7 mouse cellular contexts compared by ENCODE assay signal in the genomic region with DNA sequence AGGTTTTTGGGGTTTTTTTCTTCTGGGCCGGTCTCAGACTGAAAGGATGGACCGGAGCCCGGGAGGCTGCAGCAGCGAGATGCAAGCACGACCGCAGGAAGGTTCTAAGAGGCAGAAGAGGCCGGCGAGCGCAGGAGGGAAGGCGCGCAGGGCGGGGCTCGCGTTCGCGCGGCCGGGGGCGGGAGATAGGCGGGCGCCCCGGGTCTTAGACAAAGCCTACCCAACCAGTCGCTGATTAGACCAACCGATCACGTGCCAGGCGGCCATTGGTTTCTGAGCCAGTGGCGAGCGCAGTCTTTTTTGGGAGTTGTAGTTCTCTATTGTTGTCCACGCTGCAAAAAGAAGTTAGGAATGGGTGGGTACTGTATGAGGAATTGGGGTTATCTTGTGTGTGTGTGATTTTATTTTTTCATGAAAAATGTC. TPM values are rescaled to one million over a fixed set of nuclear protein-coding genes. Genes with fewer than 3 reads are reported as not detected.
DNase-seq lines count a peak whose midpoint lies in the region; ATAC-seq and TF ChIP-seq lines count a peak whose summit lies in the region.

A gene (minus strand): TSS at position 185 of the 423 bp plus-strand sequence.

- no peaks in the 10 kb centered on the region for H3K27me3 ChIP-seq in intestine, postnatal 0 days (replicated peaks; ENCODE audit: control insufficient read depth, insufficient read depth, low read length)
- no peaks in the 10 kb centered on the region for H3K27me3 ChIP-seq in midbrain, embryonic 12.5 days
- H3K27me3 ChIP-seq in small intestine, adult 2 months (ENCODE audit: control insufficient read depth, insufficient read depth, low read length), result no peaks in the 10 kb centered on the region

- H3K4me3 ChIP-seq in intestine, postnatal 0 days (ENCODE audit: low read depth, low read length), result peak within 1 kb of the TSS; percentile 67
- H3K4me3 ChIP-seq in midbrain, embryonic 12.5 days, result peak within 1 kb of the TSS; percentile 89
- peak within 1 kb of the TSS; percentile 93 for H3K4me3 ChIP-seq in small intestine, adult 2 months (ENCODE audit: low read depth, low read length)

- no peak for TF ChIP-seq CTCF in intestine, postnatal 0 days (IDR thresholded peaks at IDR 0.05; ENCODE audit: low read depth)
- TF ChIP-seq CTCF in small intestine, adult 2 months (IDR thresholded peaks at IDR 0.05; ENCODE audit: extremely low read depth, insufficient read length, insufficient replicate concordance, low read depth, low read length), result no peak

- H3K4me1 ChIP-seq in intestine, postnatal 0 days (replicated peaks; ENCODE audit: control insufficient read depth, insufficient read depth, low read length), result no peaks in the 10 kb centered on the region
- peaks cover 48% of the 10 kb centered on the region for H3K4me1 ChIP-seq in midbrain, embryonic 12.5 days
- H3K4me1 ChIP-seq in small intestine, adult 2 months (ENCODE audit: control insufficient read depth, insufficient read depth, insufficient read length, low read length), result peaks cover 10% of the 10 kb centered on the region

- no peaks in the 10 kb centered on the region for H3K9me3 ChIP-seq in intestine, postnatal 0 days (ENCODE audit: control insufficient read depth)
- no peaks in the 10 kb centered on the region for H3K9me3 ChIP-seq in midbrain, embryonic 12.5 days

- H3K36me3 ChIP-seq in intestine, postnatal 0 days (ENCODE audit: control insufficient read depth, insufficient read depth), result peaks cover 24% of the 10 kb centered on the region
- H3K36me3 ChIP-seq in midbrain, embryonic 12.5 days, result peaks cover 37% of the 10 kb centered on the region
- peaks cover 25% of the 10 kb centered on the region for H3K36me3 ChIP-seq in small intestine, adult 2 months (ENCODE audit: control insufficient read depth, insufficient read depth, low read length)

- intact Hi-C loops in left cerebral cortex, postnatal 4 days (cut with DNase I), result no loop called here

- H3K9ac ChIP-seq in intestine, postnatal 0 days (ENCODE audit: low read depth, low read length), result peak within 1 kb of the TSS; percentile 68
- H3K9ac ChIP-seq in midbrain, embryonic 12.5 days (replicated peaks), result peak within 1 kb of the TSS; percentile 99

- peak; percentile 97 for TF ChIP-seq POLR2A in small intestine, adult 2 months (IDR thresholded peaks at IDR 0.05; ENCODE audit: low read depth, low read length)

- DNase-seq in adrenal gland, adult 2 months, result peak; percentile 97
- DNase-seq in embryo, embryonic 11.5 days (ENCODE audit: low read depth, low spot score), result peak; percentile 92
- peak; percentile 94 to 96 for DNase-seq in gastrocnemius, postnatal 4 days (ENCODE audit: low spot score in 2 of 2)
- DNase-seq in left cerebral cortex, postnatal 4 days, result peak; percentile 98

- peak within 1 kb of the TSS; percentile 80 for H3K4me2 ChIP-seq in intestine, postnatal 0 days (replicated peaks; ENCODE audit: low read depth)
- peak within 1 kb of the TSS; percentile 89 for H3K4me2 ChIP-seq in midbrain, embryonic 12.5 days (replicated peaks)

- ATAC-seq in intestine, postnatal 0 days, result peak; percentile 63
- peak; percentile 79 for ATAC-seq in midbrain, embryonic 12.5 days (ENCODE audit: low FRiP score, low read depth)

- WGBS in intestine, postnatal 0 days, result under 1% methylated on average over 29 of the region's 29 CpGs
- WGBS in midbrain, embryonic 12.5 days, result 1% methylated on average over 29 of the region's 29 CpGs
- WGBS in small intestine, adult 2 months, result 2% methylated on average over 29 of the region's 29 CpGs

- peak within 1 kb of the TSS; percentile 76 for H3K27ac ChIP-seq in intestine, postnatal 0 days (ENCODE audit: low read depth, low read length)
- peak within 1 kb of the TSS; percentile 99 for H3K27ac ChIP-seq in midbrain, embryonic 12.5 days (replicated peaks)
- peak within 1 kb of the TSS; percentile 92 for H3K27ac ChIP-seq in small intestine, adult 2 months (ENCODE audit: insufficient read depth, low read depth, low read length)

RNA-seq across cellular contexts. Expression of the gene that starts here (rescaled TPM):
- total RNA-seq in adrenal gland, adult 2 months (2021), result 100 to 1,000 TPM; 152 to 198 TPM
- polyA plus RNA-seq in adrenal gland, adult 2 months (2012; rRNA removed), result 137 and 156 TPM in 2 replicates
- total RNA-seq in gastrocnemius, postnatal 4 days (2021), result 100 to 1,000 TPM; 408 to 451 TPM
- polyA plus RNA-seq in intestine, postnatal 0 days (2015; fragmentation: Nextera tagmentation; extraction: Ambion mirVana), result 233 and 240 TPM in 2 replicates
- total RNA-seq in left cerebral cortex, postnatal 4 days (2021), result 1,000 to 10,000 TPM; 2,525 to 2,580 TPM
- polyA plus RNA-seq in midbrain, embryonic 12.5 days (2016; fragmentation: Nextera tagmentation; extraction: Ambion mirVana), result 1,535 and 1,561 TPM in 2 replicates
- polyA plus RNA-seq in small intestine, adult 2 months (2012; rRNA removed), result 82.8 and 157 TPM in 2 replicates

Comparison
In these comparisons a context has a peak if more than half of its experiments do, and no peak if none do; other contexts are left out.
1. Peak in every context shown above with its lines: DNase-seq, ATAC-seq, H3K4me3 ChIP-seq and H3K27ac ChIP-seq.
2. RNA of the gene that starts here (total RNA-seq): 2,525 to 2,580 TPM in left cerebral cortex, postnatal 4 days; 408 to 451 TPM in gastrocnemius, postnatal 4 days and 152 to 198 TPM in adrenal gland, adult 2 months; every median in the first group is over 4 times any median in the second.